Mouse (Mus musculus): ENCODE measurements at regions not wholly inside any gene's neighbourhood (a gene's known extent, or its start where the extent isn't known, plus 50 kb on each side); places are given as distances from the start of the nearest gene placed in this dataset.

DNA sequence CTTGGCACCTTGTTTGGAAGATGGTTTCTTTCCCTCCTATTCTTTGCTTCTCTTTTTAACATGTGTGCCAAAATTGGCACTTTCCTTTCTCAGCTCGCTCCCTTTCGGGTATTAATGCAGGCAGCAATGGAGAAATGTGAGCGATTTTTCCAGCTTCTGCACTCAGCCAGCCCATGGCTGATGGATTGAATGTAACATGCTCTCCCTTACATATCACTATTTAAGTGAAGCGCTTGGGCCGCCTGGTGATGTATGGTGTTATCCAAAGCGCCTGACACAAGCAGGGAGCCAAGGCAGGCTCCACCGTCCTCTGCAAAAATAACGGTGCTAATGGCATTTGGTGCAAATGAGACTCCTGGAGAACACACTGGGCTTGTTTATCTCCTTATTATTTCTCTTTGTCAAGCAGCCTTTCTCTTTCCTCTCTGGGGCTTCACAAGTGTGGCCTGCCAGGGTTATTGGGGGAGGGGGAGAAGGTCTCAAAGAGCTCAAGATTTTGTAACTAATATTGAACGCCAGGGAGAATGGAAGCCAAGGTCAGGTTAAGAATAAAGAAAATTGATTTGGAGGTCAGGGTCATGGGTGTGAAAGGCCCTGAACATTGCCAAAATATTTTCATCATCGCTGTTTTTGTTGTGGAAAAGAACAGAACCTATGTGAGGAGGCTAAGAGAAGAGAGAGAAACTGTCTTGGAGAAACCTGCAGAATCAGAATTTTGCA lies 497.9 kb upstream of the Smim15 start:
- no peak for TF ChIP-seq POLR2A (IDR thresholded peaks at IDR 0.05; ENCODE audit: insufficient read depth, low read depth, low read length)
- no peak for TF ChIP-seq CTCF (IDR thresholded peaks at IDR 0.05; ENCODE audit: insufficient read depth, low read depth, low read length)
